Mouse (Mus musculus) kidney, adult 9 months (tissue): ENCODE data around the gene Gm12887.

Source experiments
- DNase-seq: peaks from one replicate; pipeline ENCODE4 v3.0.0; 2022

Gm12887 gene

GRCm38 (mm10) chr4:121622003-121622402, at the start of gene Gm12887:
Gene Gm12887 (minus strand): TSS chr4:121622103.
- no peak for DNase-seq

- no peak for DNase-seq
These were observed 35.1 kb upstream of the Gm12887 start for GRCm38 (mm10) chr4:121657040-121657439.
